Mouse (Mus musculus) heart, postnatal 14 days (tissue): Measurements from ENCODE around the gene Bicc1. TPM values are rescaled to one million over a fixed set of nuclear protein-coding genes. Genes with fewer than 3 reads are reported as not detected.

Experiments used
- DNase-seq, 2 experiments: peaks; one replicate each; pipeline ENCODE4 v3.0.0; 2021 to 2022
- intact Hi-C: fragments of 180-260 bp; cut with DNase I; formaldehyde crosslinking; loops from one replicate; pipeline ENCODE4 v1.15.1; 2025
- total RNA-seq, 2 experiments: library from RNA; stranded (reverse); gene quantifications; 2 replicates each; pipeline ENCODE4 v1.2.3; 2021

Bicc1 gene
- total RNA-seq, 2 experiments from 2014 or later, result 22.1 to 27.9 TPM

GRCm38 (mm10) chr10:71065009-71065408, 94.5 kb downstream of the Bicc1 start:
- DNase-seq, result no peak
- intact Hi-C loops, result loop anchor here (5.0 kb wide), 1 partner anchor 57 kb away; no protein-coding TSS in a partner anchor

- intact Hi-C loops, result no loop called here
- DNase-seq, result no peak
Observed at GRCm38 (mm10) chr10:71064576-71064975, 94.9 kb downstream of the Bicc1 start.

GRCm38 (mm10) chr10:71062151-71062550, 97.3 kb downstream of the Bicc1 start:
- intact Hi-C loops, result no loop called here
- peak; percentile 29 to 49 for DNase-seq

DNA sequence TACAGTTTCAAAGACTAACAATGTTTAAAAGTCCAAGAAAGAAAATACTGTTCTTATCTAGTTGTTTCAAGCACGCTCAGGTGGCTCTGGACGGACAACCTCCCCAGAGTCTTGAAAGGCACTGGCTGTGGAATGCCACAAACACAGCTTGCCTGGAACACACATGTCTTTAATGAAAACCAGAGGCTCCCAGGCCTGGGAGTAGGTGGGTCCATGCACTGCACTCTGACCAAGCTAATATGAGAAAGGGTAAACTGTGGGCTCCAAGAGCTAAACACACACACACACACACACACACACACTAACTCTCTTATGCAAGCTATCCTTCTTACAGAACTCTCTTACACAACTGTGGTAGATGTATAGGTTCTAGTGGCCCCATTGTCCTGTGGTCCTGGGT, 99.2 kb downstream of the Bicc1 start:
- intact Hi-C loops, result no loop called here
- no peak for DNase-seq

GRCm38 (mm10) chr10:71058616-71059247, 100.8 kb downstream of the Bicc1 start:
- intact Hi-C loops, result no loop called here
- DNase-seq, result peak; percentile 76 to 85

- intact Hi-C loops, result no loop called here
- peak in 1 of 2 experiments; percentile 31 for DNase-seq
Observed at GRCm38 (mm10) chr10:71058070-71058469, 101.4 kb downstream of the Bicc1 start.

DNA sequence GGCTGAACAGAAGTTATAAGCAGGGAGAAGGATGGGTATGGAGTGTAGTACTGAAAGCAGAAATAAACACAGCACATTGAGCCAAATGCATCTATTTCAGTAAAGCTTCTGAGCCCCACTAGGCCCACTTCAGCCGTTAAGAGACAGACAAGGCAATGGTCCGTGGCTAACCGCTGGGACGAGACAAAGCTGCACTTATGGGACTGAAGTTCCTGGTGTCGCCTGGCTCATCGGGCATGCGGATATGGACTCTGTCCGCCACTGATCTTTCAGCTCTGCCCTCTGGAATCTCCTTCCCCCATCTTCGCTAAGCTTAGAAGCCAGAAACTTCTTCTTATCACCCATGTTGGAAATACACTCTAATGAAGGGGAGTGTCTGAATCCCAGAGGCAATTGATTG, 106.8 kb downstream of the Bicc1 start:
- intact Hi-C loops, result loop anchor here (5.0 kb wide), 1 partner anchor 105 kb away; the partner anchor contains the start of gene Bicc1
- DNase-seq, result no peak

DNA sequence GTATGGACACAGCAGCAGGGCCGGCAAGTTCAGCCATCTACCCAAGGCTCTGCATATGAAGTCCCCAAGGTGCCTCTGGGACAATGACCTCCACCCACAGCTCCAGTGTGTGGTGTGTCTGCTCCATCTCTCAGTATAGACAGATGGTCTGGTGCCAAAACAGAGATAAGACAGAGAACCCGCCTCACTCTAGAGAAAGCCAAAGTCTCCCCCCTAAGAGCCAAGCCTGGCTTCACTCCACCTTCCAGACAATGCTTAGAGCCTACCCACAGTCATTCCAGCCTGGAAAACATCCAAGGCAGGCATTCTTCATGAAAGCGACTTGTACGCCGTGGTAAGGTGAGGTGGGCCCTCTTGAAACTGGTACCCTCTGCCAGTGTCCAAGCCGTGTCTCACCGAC, 107.3 kb downstream of the Bicc1 start:
- peak; percentile 53 to 66 for DNase-seq

GRCm38 (mm10) chr10:71050722-71051333, 108.7 kb downstream of the Bicc1 start:
- intact Hi-C loops, result loop anchor here (5.0 kb wide), 1 partner anchor 106 kb away; the partner anchor contains the start of gene Bicc1
- DNase-seq, result peak in 1 of 2 experiments; percentile 44

More for the DNA sequence above, 107.3 kb downstream of the Bicc1 start:
- intact Hi-C loops, result loop anchor here (5.0 kb wide), 1 partner anchor 105 kb away; the partner anchor contains the start of gene Bicc1

DNA sequence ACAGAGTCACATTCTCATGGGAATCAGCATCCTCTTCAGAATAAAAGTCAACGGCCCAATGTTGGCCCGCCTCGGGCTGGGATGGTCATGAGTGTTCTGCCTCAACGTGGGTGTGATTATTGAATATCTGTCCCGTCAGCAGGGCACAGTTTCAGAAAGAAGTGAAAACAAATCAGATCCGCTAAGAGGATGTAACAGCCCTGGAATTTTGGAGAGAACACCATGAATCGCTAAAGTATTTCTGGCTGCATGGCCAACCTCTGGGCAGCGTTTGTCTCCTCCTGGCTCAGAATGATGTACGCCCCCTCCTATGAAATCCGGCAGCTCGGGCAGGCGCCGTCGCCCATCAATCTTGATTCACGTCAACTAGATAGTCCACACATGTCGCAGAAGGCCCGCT, 110.2 kb downstream of the Bicc1 start:
- peak; percentile 41 for DNase-seq
- intact Hi-C loops, result no loop called here

GRCm38 (mm10) chr10:71044410-71044809, 115.1 kb downstream of the Bicc1 start:
- intact Hi-C loops, result no loop called here
- DNase-seq, result no peak

- intact Hi-C loops, result loop anchor here (2.0 kb wide), 1 partner anchor 13 kb away; no protein-coding TSS in a partner anchor
- DNase-seq, result no peak
Observed at GRCm38 (mm10) chr10:71041874-71042273, 117.6 kb downstream of the Bicc1 start.

DNA sequence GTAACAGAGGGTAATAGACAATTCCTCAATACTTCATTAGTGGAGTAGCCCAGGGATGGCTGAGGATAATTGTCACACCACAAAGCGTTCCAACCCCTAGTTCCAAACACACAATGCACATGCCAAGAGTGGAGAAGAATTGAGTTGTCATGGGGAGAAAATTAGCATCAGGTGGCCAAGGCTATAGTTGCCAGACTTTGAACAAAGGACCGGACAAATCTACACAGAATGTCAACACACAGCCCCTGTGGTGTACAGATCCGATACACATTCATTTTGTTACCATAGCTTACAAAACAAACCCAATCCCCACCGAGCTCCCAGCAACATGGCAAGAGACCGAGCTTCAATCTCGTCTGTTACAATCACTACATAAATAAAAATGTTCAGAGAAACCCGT, 123.0 kb downstream of the Bicc1 start:
- DNase-seq, result no peak
- intact Hi-C loops, result no loop called here

GRCm38 (mm10) chr10:71028996-71029395, 130.5 kb downstream of the Bicc1 start:
- intact Hi-C loops, result loop anchor here (2.0 kb wide), 1 partner anchor 14 kb away; no protein-coding TSS in a partner anchor
- no peak for DNase-seq

DNA sequence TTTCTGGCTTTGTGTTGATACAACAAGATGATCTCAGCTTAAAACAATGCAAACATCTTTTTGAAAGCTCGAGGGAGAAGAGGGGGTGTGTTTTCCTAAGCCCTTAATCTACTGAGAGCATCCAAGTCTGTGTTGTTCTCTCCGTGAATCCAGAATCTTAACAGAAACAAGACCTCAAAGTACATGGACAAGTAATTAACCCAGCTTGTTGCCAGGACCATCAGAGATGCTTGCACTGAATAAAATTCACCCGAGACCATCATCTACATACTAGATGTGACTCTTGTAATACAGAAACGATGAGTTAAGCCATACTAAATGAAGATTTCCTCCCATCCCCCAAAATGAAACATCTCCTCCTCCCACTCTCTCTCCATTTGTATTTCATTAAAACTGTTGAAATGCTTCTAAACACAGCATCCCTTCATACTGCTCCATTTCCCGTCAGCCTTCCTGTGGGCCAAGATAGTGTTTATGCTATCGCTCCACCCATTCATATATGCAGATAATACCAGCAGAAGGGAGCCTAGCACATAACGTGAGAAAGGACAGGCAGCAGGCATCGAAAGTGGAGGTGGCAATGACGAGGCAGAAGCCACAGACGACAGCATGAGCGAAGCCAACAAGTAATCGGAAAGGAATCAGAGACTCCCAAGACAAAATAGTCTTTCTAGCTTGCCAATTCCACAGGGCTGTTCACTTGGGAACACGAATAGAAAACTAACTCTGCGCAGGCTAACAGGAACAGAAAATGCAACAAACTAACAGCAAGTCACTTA, 131.2 kb downstream of the Bicc1 start:
- intact Hi-C loops, result loop anchor here (2.0 kb wide), 1 partner anchor 15 kb away; no protein-coding TSS in a partner anchor
- DNase-seq, result no peak

DNA sequence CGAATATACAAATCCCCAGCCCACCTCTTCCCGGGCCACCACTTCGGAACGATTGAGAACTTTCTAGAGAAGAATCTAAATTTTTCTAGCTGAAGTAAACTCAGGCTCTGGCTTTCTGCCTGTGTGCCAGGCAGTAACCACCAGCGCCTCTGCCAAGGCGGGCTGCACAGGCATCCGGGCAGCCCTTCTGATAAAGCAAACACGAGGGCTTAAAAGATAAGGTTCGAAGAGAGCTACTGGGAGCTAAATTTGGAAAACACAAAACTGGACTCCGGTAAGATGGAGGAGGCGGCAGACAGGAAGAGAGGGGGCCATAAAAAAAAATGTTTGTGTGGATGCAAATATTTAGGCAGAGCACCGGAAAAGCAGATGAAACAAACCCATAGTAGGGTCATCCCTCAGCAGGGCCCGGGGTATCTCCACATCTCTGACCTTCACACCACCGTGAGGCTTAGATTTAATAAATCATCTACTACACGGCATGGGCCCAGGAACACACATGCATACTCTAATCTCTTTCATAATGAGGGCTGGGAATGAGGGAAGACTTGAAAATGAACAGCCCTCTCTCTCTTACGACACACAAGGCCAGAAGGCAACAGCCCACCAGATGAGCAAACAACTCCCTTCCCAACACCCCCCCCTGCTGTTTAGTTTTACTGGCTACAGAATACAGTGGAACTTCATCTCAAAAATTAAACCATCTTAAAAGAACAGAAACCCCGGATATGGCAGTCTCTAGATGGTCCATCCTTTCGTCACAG, 134.2 kb downstream of the Bicc1 start:
- intact Hi-C loops, result no loop called here
- peak; percentile 54 to 67 for DNase-seq

DNA sequence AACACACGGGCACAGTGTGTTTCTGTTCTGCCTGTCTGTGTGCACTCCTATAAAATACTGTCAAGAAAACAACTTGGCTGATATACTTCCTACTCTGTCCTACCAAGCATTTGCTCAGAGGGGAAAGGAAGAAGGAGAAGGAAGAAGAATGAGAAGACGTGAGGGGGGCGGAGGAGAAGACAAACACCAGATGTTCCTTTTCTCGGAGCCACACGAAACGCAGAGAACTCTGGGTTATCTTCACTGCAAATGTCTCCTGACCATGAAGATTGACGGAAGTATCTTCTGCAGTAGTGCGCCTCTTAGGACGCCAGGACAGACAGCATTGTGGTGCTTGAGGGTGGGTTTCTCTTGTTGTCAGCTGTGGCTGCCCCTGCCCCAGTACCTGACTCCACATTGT, 134.8 kb downstream of the Bicc1 start:
- DNase-seq, result no peak
- intact Hi-C loops, result loop anchor here (5.0 kb wide), 1 partner anchor 57 kb away; no protein-coding TSS in a partner anchor

GRCm38 (mm10) chr10:71023471-71023870, 136.0 kb downstream of the Bicc1 start:
- intact Hi-C loops, result loop anchor here (5.0 kb wide), 1 partner anchor 56 kb away; no protein-coding TSS in a partner anchor
- DNase-seq, result no peak

- intact Hi-C loops, result loop anchor here (5.0 kb wide), 1 partner anchor 53 kb away; no protein-coding TSS in a partner anchor
- DNase-seq, result no peak
Observed at GRCm38 (mm10) chr10:71020459-71020858, 139.0 kb downstream of the Bicc1 start.

GRCm38 (mm10) chr10:71019836-71020235, 139.7 kb downstream of the Bicc1 start:
- intact Hi-C loops, result loop anchor here (5.0 kb wide), 1 partner anchor 53 kb away; no protein-coding TSS in a partner anchor
- DNase-seq, result peak in 1 of 2 experiments; percentile 44
